Mouse (Mus musculus) hindbrain, embryonic 12.5 days (tissue): ENCODE results near the gene Erbb3. TPM values are rescaled to one million over a fixed set of nuclear protein-coding genes. Genes with fewer than 3 reads are reported as not detected.
A peak's percentile ranks its signal among the peaks of the same experiment; 100 is the strongest.

Experiments
- ATAC-seq: fragments of 200-750 bp; cut with Nextera tagmentation; 2 replicates; pipeline ENCODE4 v1.8.0; 2017; ENCODE audit warnings: moderate TSS enrichment; ENCODE audit not compliant: low FRiP score
- H3K27ac ChIP-seq: fragments of 300-500 bp; sonication (generic); 2 replicates; pipeline ENCODE4 v1.5.1; 2016; ENCODE audit warnings: mild to moderate bottlenecking
- H3K27me3 ChIP-seq: fragments of 300-500 bp; sonication (generic); 2 replicates; pipeline ENCODE4 v1.6.1; 2016; ENCODE audit warnings: mild to moderate bottlenecking
- H3K36me3 ChIP-seq: fragments of 300-500 bp; sonication (generic); 2 replicates; pipeline ENCODE4 v1.6.1; 2016; ENCODE audit warnings: mild to moderate bottlenecking
- H3K4me1 ChIP-seq: fragments of 300-500 bp; sonication (generic); 2 replicates; pipeline ENCODE4 v1.6.1; 2016
- H3K4me2 ChIP-seq: fragments of 300-500 bp; sonication (generic); replicated peaks from 2 replicates; pipeline ENCODE4 v1.6.1; 2016; ENCODE audit warnings: mild to moderate bottlenecking
- H3K4me3 ChIP-seq: fragments of 300-500 bp; sonication (generic); 2 replicates; pipeline ENCODE4 v1.5.1; 2016; ENCODE audit warnings: mild to moderate bottlenecking
- H3K9ac ChIP-seq: fragments of 300-500 bp; sonication (generic); 2 replicates; pipeline ENCODE4 v1.6.1; 2016; ENCODE audit warnings: mild to moderate bottlenecking, moderate library complexity
- H3K9me3 ChIP-seq: fragments of 300-500 bp; sonication (generic); replicated peaks from 2 replicates; pipeline ENCODE4 v1.6.1; 2016; ENCODE audit warnings: mild to moderate bottlenecking
- WGBS: fragments of 180-500 bp; shearing (Covaris S2); methylation state at CpG from one replicate; pipeline ENCODE4 v1.1.7; 2016; 5-methylcytosine and 5-hydroxymethylcytosine counted together
- polyA plus RNA-seq: library from polyadenylated mRNA; unstranded; fragments of >200 nt; fragmentation: Nextera tagmentation; extraction: Ambion mirVana; gene quantifications from 2 replicates; pipeline ENCODE4 v1.2.1, GENCODE M21; 2016

Erbb3 gene
- polyA plus RNA-seq, 1 experiment from 2014 or later: 11.7 TPM

DNA sequence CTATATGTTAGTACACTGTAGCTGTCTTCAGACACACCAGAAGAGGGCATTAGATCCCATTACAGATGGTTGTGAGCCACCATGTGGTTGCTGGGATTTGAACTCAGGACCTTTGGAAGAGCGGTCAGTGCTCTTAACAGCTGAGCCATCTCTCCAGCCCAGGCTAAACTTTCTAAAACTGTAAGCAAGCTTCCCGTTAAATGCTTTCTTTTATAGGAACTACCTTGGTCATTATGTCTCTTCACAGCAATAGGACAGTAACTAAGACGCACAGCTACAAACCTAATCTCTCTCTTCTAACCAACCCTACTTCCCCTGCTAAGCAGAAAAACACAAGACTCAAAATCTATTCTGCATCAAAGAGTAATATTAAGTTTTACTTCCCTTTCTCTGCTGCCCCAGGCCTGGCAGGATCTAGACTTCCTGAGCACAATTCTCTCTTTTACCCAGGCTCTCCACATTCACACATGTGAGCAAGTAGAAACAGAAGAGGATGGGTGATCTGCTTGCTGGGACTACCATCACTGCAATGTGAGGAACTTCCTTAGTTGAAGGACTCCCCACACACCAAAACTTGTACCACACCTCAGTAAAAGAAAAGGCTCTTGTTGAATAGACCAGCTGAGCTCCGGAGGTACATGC, 53.7 kb downstream of the Erbb3 start:
- Histone ChIP-seq H3K4me2 (peak overlapping the region; percentile 42), H3K27me3 (no peaks in the 10 kb centered on the region), H3K9me3 (no peaks in the 10 kb centered on the region), H3K27ac (no peak overlapping the region), H3K9ac (no peak overlapping the region), H3K4me1 (no peaks in the 10 kb centered on the region), H3K4me3 (no peak overlapping the region), H3K36me3 (0 out of 2 replicates have a peak, but pooled peaks cover under 1% of the 10 kb centered on the region)
- 73% methylated on average over 4 of the region's 4 CpGs for WGBS
- no peak for ATAC-seq

- Histone ChIP-seq H3K9me3 (no peaks in the 10 kb centered on the region), H3K36me3 (no peaks in the 10 kb centered on the region), H3K27ac (no peak overlapping the region), H3K4me3 (no peak overlapping the region), H3K9ac (no peak overlapping the region), H3K27me3 (no peaks in the 10 kb centered on the region), H3K4me2 (no peak overlapping the region), H3K4me1 (no peaks in the 10 kb centered on the region)
- ATAC-seq: no peak
- 82% methylated on average over 2 of the region's 2 CpGs for WGBS
Observed at GRCm38 (mm10) chr10:128535206-128535605, 54.2 kb downstream of the Erbb3 start.

DNA sequence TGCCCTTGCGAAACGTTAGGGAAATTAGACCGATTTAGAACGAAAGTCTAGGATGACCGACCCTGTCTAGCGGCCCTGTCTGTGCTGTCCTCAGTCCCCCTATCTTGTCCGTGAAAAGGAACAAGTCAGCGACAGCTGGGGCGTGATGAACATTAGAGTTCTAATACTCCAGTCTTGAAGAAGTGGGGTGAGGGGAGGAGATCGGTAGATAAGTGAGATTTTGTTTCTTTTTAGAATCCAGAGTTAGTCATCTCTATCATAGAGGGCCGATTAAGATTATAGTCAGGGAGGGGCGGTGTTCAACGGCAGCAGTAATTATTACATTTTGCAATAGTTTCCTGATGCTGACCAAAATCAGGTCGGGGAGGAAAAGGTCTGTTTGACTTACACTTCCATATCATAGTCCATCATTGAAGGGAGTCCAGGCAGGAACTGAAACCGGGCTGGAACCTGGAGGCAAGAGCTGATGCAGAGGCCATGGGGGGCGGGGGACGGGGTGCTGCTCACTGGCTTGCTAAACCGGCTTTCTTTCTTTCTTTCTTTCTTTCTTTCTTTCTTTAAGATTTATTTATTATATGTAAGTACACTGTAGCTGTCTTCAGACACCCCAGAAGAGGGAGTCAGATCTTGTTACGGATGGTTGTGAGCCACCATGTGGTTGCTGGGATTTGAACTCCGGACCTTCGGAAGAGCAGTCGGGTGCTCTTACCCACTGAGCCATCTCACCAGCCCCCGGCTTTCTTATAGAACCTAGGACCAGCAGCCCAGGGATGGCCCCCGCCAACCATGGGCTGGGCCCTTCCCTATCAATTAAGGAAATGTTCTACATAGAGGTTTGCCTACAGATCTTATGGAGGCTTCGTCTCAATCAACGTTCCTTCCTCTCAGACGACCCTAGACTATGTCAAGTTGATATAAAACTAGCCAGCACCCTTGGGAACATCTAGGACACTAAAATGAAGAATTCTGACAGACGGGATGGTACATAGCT, 62.8 kb downstream of the Erbb3 start:
- Histone ChIP-seq H3K4me1 (peaks cover 17% of the 10 kb centered on the region), H3K4me2 (peak overlapping the region; percentile 83), H3K27me3 (peaks cover 35% of the 10 kb centered on the region), H3K9ac (no peak overlapping the region), H3K36me3 (0 out of 2 replicates have a peak, but pooled peaks cover under 1% of the 10 kb centered on the region), H3K4me3 (peak overlapping the region; percentile 59), H3K27ac (no peak overlapping the region), H3K9me3 (no peaks in the 10 kb centered on the region)
- 0 out of 2 replicates have a peak, but pooled peaks have one; percentile 29 for ATAC-seq
- 30% methylated on average over 28 of the region's 28 CpGs for WGBS

DNA sequence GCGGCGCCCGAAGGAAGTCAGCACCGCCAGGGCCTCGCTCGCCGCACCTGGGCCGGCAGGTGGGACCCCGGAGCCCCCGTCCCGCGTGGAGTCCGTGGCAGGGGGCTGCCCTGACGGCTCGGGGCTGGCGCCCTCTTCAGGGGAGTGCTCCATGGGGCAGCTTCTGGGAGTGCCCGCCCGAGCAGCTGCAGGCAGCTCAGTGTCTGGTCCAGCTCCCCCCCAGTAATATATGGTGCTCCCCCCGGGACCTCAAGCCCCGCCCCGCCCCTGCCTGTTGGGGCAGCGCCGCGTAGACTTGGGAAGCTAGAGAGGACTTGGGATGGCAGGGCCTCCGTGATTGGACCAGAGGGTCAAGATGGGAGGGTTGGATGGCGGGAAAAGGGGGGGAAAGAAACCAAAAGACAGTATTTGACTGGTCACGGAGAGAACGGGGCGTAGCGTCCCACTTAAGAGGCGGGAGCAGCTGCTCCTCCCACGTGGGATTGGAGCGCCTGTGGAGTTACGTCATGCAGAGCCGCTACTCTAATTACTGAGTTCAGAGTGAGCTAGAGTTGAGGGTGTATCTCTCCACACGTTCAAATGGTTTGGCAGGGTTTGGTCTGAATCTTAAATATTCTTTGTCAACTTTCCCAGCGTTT, 63.7 kb downstream of the Erbb3 start, which contains the start of gene Esyt1:
TSS of gene Esyt1 (minus strand) at position 201 of the 638 bp plus-strand sequence.
- Histone ChIP-seq H3K27me3 (peaks cover 35% of the 10 kb centered on the region), H3K27ac (peak within 1 kb of the TSS; percentile 35), H3K4me3 (peak within 1 kb of the TSS; percentile 59), H3K9ac (peak within 1 kb of the TSS; percentile 66), H3K4me1 (peaks cover 17% of the 10 kb centered on the region), H3K36me3 (0 out of 2 replicates have a peak, but pooled peaks cover 6% of the 10 kb centered on the region), H3K4me2 (peak within 1 kb of the TSS; percentile 83), H3K9me3 (no peaks in the 10 kb centered on the region)
- peak; percentile 93 for ATAC-seq
- WGBS: under 1% methylated on average over 37 of the region's 37 CpGs

GRCm38 (mm10) chr10:128524732-128525662, 64.5 kb downstream of the Erbb3 start:
- WGBS: under 1% methylated on average over 58 of the region's 58 CpGs
- no peaks in the 10 kb centered on the region for H3K9me3 ChIP-seq
- H3K4me3 ChIP-seq: peak overlapping the region; percentile 59
- H3K9ac ChIP-seq: peak overlapping the region; percentile 66
- 0 out of 2 replicates have a peak, but pooled peaks cover 12% of the 10 kb centered on the region for H3K36me3 ChIP-seq
- peaks cover 35% of the 10 kb centered on the region for H3K27me3 ChIP-seq
- H3K4me1 ChIP-seq: peaks cover 17% of the 10 kb centered on the region
- H3K4me2 ChIP-seq: peak overlapping the region; percentile 83
- peak overlapping the region; percentile 35 for H3K27ac ChIP-seq
- ATAC-seq: peak; percentile 45

- peak overlapping the region; percentile 59 for H3K4me3 ChIP-seq
- H3K9ac ChIP-seq: peak overlapping the region; percentile 66
- peaks cover 18% of the 10 kb centered on the region for H3K36me3 ChIP-seq
- peak overlapping the region; percentile 83 for H3K4me2 ChIP-seq
- H3K27ac ChIP-seq: peak overlapping the region; percentile 24; the same call in 1 of the 2 replicates
- 9% methylated on average over 11 of the region's 11 CpGs for WGBS
- peaks cover 17% of the 10 kb centered on the region for H3K4me1 ChIP-seq
- H3K9me3 ChIP-seq: no peaks in the 10 kb centered on the region
- no peak for ATAC-seq
- H3K27me3 ChIP-seq: peaks cover 31% of the 10 kb centered on the region
Observed at GRCm38 (mm10) chr10:128524111-128524731, 65.2 kb downstream of the Erbb3 start.

GRCm38 (mm10) chr10:128522351-128522750, 67.1 kb downstream of the Erbb3 start:
- Histone ChIP-seq H3K27me3 (peaks cover 41% of the 10 kb centered on the region), H3K27ac (no peak overlapping the region), H3K4me3 (no peak overlapping the region), H3K9me3 (no peaks in the 10 kb centered on the region), H3K4me1 (peaks cover 17% of the 10 kb centered on the region), H3K9ac (no peak overlapping the region), H3K4me2 (no peak overlapping the region), H3K36me3 (peaks cover 26% of the 10 kb centered on the region)
- WGBS: 79% methylated on average over 6 of the region's 6 CpGs
- ATAC-seq: no peak

DNA sequence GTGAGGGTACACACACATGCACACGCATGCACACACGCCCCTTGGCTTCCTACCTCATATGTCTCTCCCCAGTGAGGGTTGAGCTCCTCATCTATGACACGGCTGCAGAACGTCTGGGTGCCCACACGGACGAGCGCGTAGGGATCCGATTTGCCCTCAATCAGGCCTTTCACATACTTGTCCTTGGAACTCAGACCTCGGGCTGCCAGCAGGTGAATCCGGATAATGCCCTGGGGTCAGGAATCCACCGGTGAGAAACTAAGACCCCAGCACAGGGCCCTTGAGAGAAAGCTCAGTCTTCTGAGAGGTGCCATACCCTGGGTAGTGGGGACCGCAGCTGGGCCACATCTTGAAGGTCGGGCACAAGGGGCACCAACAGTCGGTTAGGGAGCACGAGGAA, 68.9 kb downstream of the Erbb3 start:
- 83% methylated on average over 16 of the region's 16 CpGs for WGBS
- peaks cover 54% of the 10 kb centered on the region for H3K27me3 ChIP-seq

GRCm38 (mm10) chr10:128518833-128519232, 70.6 kb downstream of the Erbb3 start:
- Histone ChIP-seq H3K27ac (no peak overlapping the region), H3K27me3 (peaks cover 52% of the 10 kb centered on the region), H3K4me3 (no peak overlapping the region), H3K36me3 (peaks cover 46% of the 10 kb centered on the region), H3K9ac (no peak overlapping the region), H3K9me3 (no peaks in the 10 kb centered on the region), H3K4me2 (no peak overlapping the region), H3K4me1 (0 out of 2 replicates have a peak, but pooled peaks cover 1% of the 10 kb centered on the region)
- ATAC-seq: no peak
- 68% methylated on average over 7 of the region's 7 CpGs for WGBS

More for the DNA sequence above, 68.9 kb downstream of the Erbb3 start:
- H3K4me3 ChIP-seq: no peak overlapping the region
- no peak for ATAC-seq
- H3K9ac ChIP-seq: no peak overlapping the region
- H3K4me2 ChIP-seq: no peak overlapping the region
- no peak overlapping the region for H3K27ac ChIP-seq
- no peaks in the 10 kb centered on the region for H3K9me3 ChIP-seq
- peaks cover 39% of the 10 kb centered on the region for H3K36me3 ChIP-seq
- H3K4me1 ChIP-seq: peaks cover 11% of the 10 kb centered on the region
